Mouse (Mus musculus): Measurements from ENCODE around the gene Pcnp. TPM values are rescaled to one million over a fixed set of nuclear protein-coding genes. Genes with fewer than 3 reads are reported as not detected.

The Pcnp gene
- 39.6 and 41.3 TPM in 2 replicates for polyA plus RNA-seq (2012; rRNA removed)

DNA sequence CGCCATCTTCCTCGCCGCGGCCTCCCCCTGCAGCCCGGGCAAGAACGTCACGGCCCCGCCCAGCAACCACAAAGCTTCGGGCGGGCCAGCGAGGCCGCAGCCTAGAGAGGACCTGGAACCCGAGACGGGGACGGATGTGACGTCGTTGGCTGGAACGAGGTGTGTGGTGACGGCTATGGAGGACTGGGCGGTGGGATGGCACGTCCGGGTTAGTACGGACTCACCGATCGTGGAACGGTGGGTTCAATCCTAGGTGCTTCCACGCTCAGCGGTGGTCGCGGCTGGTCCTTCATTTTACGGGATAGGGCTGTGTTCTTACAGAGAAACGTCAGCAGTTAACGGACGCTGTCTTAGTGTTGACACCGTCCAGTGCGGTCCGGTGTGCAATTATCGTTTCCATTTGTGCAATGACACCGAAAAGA is at the start of gene Pcnp:
Gene Pcnp, minus strand, starts transcription at position 79 of the 422 bp plus-strand sequence.

GRCm38 (mm10) chr16:56048038-56048437 is 18.5 kb upstream of the Pcnp start, which contains the start of gene Senp7:
Gene Senp7, plus strand, starts transcription at chr16:56048338.

GRCm38 (mm10) chr16:56037138-56038010 is 7.8 kb upstream of the Pcnp start, which contains the start of gene Trmt10c:
Gene Trmt10c, minus strand, starts transcription at chr16:56037819.

DNA sequence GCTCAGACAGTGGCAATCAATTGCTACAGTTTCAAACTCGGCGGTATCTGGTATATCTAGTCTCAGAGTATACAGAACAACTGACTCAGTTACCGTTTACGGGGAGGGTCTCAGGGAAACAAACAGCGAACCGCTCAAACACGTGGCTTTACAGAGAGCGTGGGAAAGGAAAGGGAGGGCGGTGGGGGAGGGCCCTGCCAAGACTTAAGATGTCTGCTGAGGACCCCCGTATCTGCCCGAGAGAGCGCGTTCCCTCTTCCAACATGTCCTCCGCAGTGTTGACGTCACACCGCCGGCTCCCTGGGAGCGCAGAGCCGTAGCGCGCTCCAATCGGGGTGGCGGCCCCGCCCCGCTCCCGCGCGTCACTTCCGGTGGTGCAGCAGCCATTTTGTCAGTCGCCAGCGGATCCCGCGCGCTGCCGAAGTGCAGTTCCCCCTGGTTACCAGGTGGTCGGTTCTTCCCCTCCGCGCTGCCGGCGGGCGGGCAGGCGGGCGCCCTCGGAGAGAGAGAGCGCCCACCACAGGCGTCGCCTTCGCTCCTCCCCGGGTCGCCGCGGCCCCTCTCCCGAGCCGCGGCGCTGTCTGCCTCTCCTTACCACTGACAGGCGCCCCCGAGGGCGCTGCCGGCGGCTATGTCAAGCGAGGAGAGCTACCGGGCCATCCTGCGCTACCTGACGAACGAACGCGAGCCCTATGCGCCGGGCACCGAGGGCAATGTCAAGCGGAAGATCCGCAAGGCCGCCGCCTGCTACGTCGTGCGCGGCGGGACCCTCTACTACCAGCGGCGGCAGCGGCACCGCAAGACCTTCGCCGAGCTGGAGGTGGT is 55.9 kb downstream of the Pcnp start, which contains the start of gene Zbtb11:
Gene Zbtb11, plus strand, starts transcription at position 453 of the 825 bp plus-strand sequence.

GRCm38 (mm10) chr16:55966212-55966871 is 63.2 kb downstream of the Pcnp start, which contains the start of gene Rpl24:
Gene Rpl24, plus strand, starts transcription at chr16:55966275.

Other genes with a start within 250 kb of the Pcnp start
- gene Nfkbiz, start 190.8 kb downstream of the Pcnp start, polyA plus RNA-seq (2012; rRNA removed), result 2.6 and 2.8 TPM in 2 replicates
- 0.68 and 0.88 TPM in 2 replicates for gene Nxpe3, start 134.5 kb downstream of the Pcnp start, polyA plus RNA-seq (2012; rRNA removed)
- 2.1 and 2.8 TPM in 2 replicates for gene Cep97, start 94.9 kb downstream of the Pcnp start, polyA plus RNA-seq (2012; rRNA removed)
- 500 and 567 TPM in 2 replicates for gene Rpl24, start 63.5 kb downstream of the Pcnp start, polyA plus RNA-seq (2012; rRNA removed)
- gene Zbtb11, start 55.9 kb downstream of the Pcnp start, polyA plus RNA-seq (2012; rRNA removed), result 5.9 and 7.2 TPM in 2 replicates
- gene Trmt10c, start 8.1 kb upstream of the Pcnp start, polyA plus RNA-seq (2012; rRNA removed), result 7.7 TPM in 2 replicates
- gene Senp7, start 18.6 kb upstream of the Pcnp start, polyA plus RNA-seq (2012; rRNA removed), result 9.1 and 10.0 TPM in 2 replicates
- gene Impg2, start 174.6 kb upstream of the Pcnp start, polyA plus RNA-seq (2012; rRNA removed), result 0.17 and 0.28 TPM in 2 replicates